Mouse (Mus musculus) kidney, embryonic 14.5 days (tissue): Measurements from ENCODE around the gene Dek. TPM values are rescaled to one million over a fixed set of nuclear protein-coding genes. Genes with fewer than 3 reads are reported as not detected.

Experiments used
- ATAC-seq: fragments of 200-750 bp; cut with Nextera tagmentation; 2 replicates; pipeline ENCODE4 v1.8.0; 2017; ENCODE audit warnings: moderate number of reproducible peaks, mild to moderate bottlenecking, moderate TSS enrichment, moderate library complexity; ENCODE audit not compliant: low FRiP score, low TSS enrichment
- H3K27ac ChIP-seq: fragments of 300-500 bp; sonication (generic); 2 replicates; pipeline ENCODE4 v1.5.1; 2014; ENCODE audit warnings: low read depth, mild to moderate bottlenecking, low read length, moderate library complexity, mixed read lengths
- H3K27me3 ChIP-seq: fragments of 300-500 bp; sonication (generic); 2 replicates; pipeline ENCODE4 v1.6.1; 2014; ENCODE audit warnings: mild to moderate bottlenecking, low read length; ENCODE audit not compliant: control insufficient read depth, insufficient read depth
- H3K36me3 ChIP-seq: fragments of 300-500 bp; sonication (generic); 2 replicates; pipeline ENCODE4 v1.6.1; 2014; ENCODE audit warnings: low read length, mixed read lengths; ENCODE audit not compliant: control insufficient read depth, insufficient read depth
- H3K4me1 ChIP-seq: fragments of 300-500 bp; sonication (generic); 2 replicates; pipeline ENCODE4 v1.6.1; 2014; ENCODE audit warnings: low read length, mixed read lengths; ENCODE audit not compliant: control insufficient read depth, insufficient read depth
- H3K4me2 ChIP-seq: fragments of 300-500 bp; sonication (generic); replicated peaks from 2 replicates; pipeline ENCODE4 v1.6.1; 2014; ENCODE audit warnings: low read depth, mild to moderate bottlenecking, low read length
- H3K4me3 ChIP-seq: fragments of 300-500 bp; sonication (generic); 2 replicates; pipeline ENCODE4 v1.5.1; 2014; ENCODE audit warnings: mild to moderate bottlenecking, low read length
- H3K9ac ChIP-seq: fragments of 300-500 bp; sonication (generic); 2 replicates; pipeline ENCODE4 v1.6.1; 2014; ENCODE audit warnings: low read depth, mild to moderate bottlenecking, low read length, moderate library complexity
- H3K9me3 ChIP-seq: fragments of 300-500 bp; sonication (generic); 2 replicates; pipeline ENCODE4 v1.6.1; 2016; ENCODE audit warnings: low read length; ENCODE audit not compliant: control insufficient read depth
- WGBS: fragments of 180-500 bp; shearing (Covaris S2); extraction: QIAGEN DNeasy Blood & Tissue Kit; methylation state at CpG from one replicate; pipeline ENCODE4 v1.1.7; 2014; 5-methylcytosine and 5-hydroxymethylcytosine counted together
- polyA plus RNA-seq: library from polyadenylated mRNA; unstranded; fragments of >200 nt; fragmentation: Nextera tagmentation; extraction: Ambion mirVana; gene quantifications from 2 replicates; pipeline ENCODE4 v1.2.1, GENCODE M21; 2014

Gene Dek
- polyA plus RNA-seq, 1 experiment from 2014 or later: 276 TPM

GRCm38 (mm10) chr13:47040061-47040460 lies 65.9 kb downstream of the Dek start:
- ATAC-seq: no peak
- H3K9ac ChIP-seq: no peak overlapping the region
- H3K4me2 ChIP-seq: no peak overlapping the region
- no peaks in the 10 kb centered on the region for H3K27me3 ChIP-seq
- 81% methylated on average over 5 of the region's 5 CpGs for WGBS
- peaks cover 6% of the 10 kb centered on the region; the same call in 1 of the 2 replicates for H3K4me1 ChIP-seq
- no peak overlapping the region for H3K4me3 ChIP-seq
- H3K9me3 ChIP-seq: no peaks in the 10 kb centered on the region
- H3K27ac ChIP-seq: no peak overlapping the region
- H3K36me3 ChIP-seq: no peaks in the 10 kb centered on the region

DNA sequence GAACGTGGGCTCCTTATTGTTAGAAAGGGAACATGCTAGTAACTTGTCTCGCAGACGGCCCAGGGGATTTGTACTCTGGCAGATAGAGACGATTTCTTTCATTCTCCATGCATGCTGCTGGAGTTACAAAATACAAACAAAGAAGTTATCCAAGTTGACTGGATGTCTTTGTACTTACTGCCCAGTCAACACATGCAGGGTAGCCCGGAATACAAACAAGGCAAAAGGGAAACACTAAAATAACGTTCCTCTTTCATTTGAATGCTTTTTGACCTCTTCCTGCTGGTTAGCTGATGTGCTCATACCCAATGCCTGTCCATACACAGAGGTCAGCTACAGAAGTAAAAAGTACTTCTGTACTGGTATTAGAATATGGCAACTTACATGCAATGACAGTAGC lies 68.1 kb downstream of the Dek start:
- Histone ChIP-seq H3K4me3 (no peak overlapping the region), H3K4me1 (no peaks in the 10 kb centered on the region; the same call in 1 of the 2 replicates), H3K4me2 (no peak overlapping the region), H3K36me3 (no peaks in the 10 kb centered on the region), H3K9me3 (no peaks in the 10 kb centered on the region), H3K9ac (no peak overlapping the region), H3K27me3 (no peaks in the 10 kb centered on the region), H3K27ac (no peak overlapping the region)
- ATAC-seq: no peak
- WGBS: 84% methylated on average over 6 of the region's 6 CpGs

Other genes starting within 250 kb of the Dek start
- gene Kif13a, start 176.3 kb downstream of the Dek start, polyA plus RNA-seq: 8.7 and 18.2 TPM in 2 replicates
- 2.5 and 3.1 TPM in 2 replicates for gene Nhlrc1, start 91.4 kb downstream of the Dek start, polyA plus RNA-seq
- 8.6 and 12.1 TPM in 2 replicates for gene Kdm1b, start 62.7 kb downstream of the Dek start, polyA plus RNA-seq
- 23.4 and 29.7 TPM in 2 replicates for gene Tpmt, start 61.5 kb downstream of the Dek start, polyA plus RNA-seq
- 0.90 and 0.95 TPM in 2 replicates for gene Rnf144b, start 16.5 kb upstream of the Dek start, polyA plus RNA-seq